Mouse (Mus musculus): ENCODE data around the gene Hbq1a. TPM values are rescaled to one million over a fixed set of nuclear protein-coding genes. Genes with fewer than 3 reads are reported as not detected.

The Hbq1a gene
- polyA plus RNA-seq, 1 experiment from 2014 or later: 1.9 TPM

DNA sequence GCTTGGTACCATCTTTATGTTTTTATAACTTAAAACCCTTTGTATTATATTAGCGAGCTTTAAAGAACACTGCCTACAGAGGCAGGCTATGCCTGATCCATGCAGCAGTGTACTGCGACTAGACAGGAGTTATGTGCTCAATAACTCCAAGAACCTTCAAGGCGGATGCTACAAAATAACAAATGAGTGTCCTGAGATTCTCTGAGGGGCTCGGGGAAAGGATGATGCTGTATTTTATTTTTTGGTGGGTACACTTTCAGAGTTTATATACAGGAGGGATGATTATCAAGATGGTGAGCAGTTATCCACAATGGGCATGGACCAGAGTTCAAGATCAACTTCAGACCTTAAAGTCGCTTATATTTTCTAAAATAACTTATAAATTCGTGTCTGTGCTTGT lies 33.1 kb upstream of the Hbq1a start:
- Histone ChIP-seq H3K27ac (ENCODE audit: low read depth, low read length) (peak overlapping the region; percentile 96), H3K9me3 (ENCODE audit: control insufficient read depth, low read length) (no peaks in the 10 kb centered on the region), H3K4me3 (ENCODE audit: low read depth, low read length) (peak overlapping the region; percentile 86), H3K36me3 (ENCODE audit: control insufficient read depth, insufficient read depth, low read length) (no peaks in the 10 kb centered on the region), H3K4me2 (ENCODE audit: low read depth, low read length) (peak overlapping the region; percentile 52), H3K9ac (replicated peaks; ENCODE audit: low read depth, low read length) (peak overlapping the region; percentile 93), H3K27me3 (ENCODE audit: control insufficient read depth, insufficient read depth, low read length) (no peaks in the 10 kb centered on the region), H3K4me1 (ENCODE audit: control insufficient read depth, insufficient read depth, low read length) (peaks cover 11% of the 10 kb centered on the region; the same call in 1 of the 2 replicates)
- ATAC-seq (ENCODE audit: low read depth): peak; percentile 0; the same call in 1 of the 2 replicates
- WGBS: 18% methylated on average over 6 of the region's 6 CpGs

DNA sequence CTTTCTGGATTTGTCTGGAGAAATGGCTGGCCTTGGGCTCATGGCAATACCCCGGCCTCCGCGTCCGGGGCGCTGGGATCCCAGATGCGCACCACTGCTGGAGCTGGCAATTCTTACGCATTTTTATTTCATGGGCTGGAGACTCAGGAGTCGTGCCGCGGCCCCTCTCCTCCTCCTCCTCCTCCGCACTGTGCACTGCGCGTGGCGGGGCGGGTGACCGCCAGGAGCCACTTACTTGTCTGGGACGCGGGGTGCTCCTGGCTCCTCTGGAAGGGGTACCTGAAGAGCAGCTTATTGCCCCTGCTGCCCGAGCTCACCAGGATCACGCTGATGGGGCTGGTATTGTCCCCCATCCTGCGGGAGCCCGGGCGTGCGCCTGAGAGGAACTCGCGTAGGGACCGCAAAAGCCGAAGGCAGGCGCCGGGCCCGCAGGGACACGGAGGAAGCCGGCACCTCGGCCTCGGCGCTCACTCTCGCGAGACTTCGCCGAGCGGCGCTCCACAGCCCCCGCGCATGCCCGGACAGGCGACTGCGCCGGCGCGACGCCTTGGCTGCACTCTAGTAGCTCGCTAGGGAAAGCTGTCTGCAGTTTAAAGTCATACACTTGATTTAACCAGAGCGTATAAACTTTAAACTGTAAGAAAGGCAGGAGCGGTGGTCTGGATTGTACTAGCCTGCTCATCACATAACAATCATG lies 32.5 kb upstream of the Hbq1a start, which contains the start of gene Nprl3:
TSS of gene Nprl3 (minus strand) at position 520 of the 697 bp plus-strand sequence.
- Histone ChIP-seq H3K4me2 (ENCODE audit: low read depth, low read length) (peak within 1 kb of the TSS; percentile 52), H3K27ac (ENCODE audit: low read depth, low read length) (peak within 1 kb of the TSS; percentile 96), H3K4me3 (ENCODE audit: low read depth, low read length) (peak within 1 kb of the TSS; percentile 86), H3K36me3 (ENCODE audit: control insufficient read depth, insufficient read depth, low read length) (no peaks in the 10 kb centered on the region), H3K9me3 (ENCODE audit: control insufficient read depth, low read length) (no peaks in the 10 kb centered on the region), H3K9ac (replicated peaks; ENCODE audit: low read depth, low read length) (peak within 1 kb of the TSS; percentile 93), H3K27me3 (ENCODE audit: control insufficient read depth, insufficient read depth, low read length) (no peaks in the 10 kb centered on the region), H3K4me1 (ENCODE audit: control insufficient read depth, insufficient read depth, low read length) (peaks cover 11% of the 10 kb centered on the region; the same call in 1 of the 2 replicates)
- peak; percentile 100 for ATAC-seq (ENCODE audit: low read depth)
- WGBS: under 1% methylated on average over 54 of the region's 54 CpGs

DNA sequence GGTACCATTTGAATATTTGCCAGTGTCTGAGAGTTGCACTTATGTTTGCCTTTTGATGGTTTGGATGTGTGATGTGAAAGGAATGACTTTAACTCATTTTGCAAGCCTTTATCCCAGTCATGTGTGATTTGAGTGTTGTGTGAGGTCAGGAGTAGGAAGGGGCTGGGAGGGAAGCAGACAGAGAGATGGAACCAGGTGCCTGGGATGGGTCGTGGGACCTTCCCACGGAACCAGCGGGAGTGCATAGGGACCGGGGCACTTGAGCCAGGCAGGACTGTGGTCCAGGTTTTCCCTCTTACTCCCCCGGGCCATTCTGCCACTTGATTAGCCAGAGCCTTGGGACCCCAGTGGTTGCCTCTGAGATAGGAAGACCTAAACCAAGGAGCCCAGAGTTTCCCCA lies 31.9 kb upstream of the Hbq1a start:
- Histone ChIP-seq H3K9ac (replicated peaks; ENCODE audit: low read depth, low read length) (peak overlapping the region; percentile 93), H3K27me3 (ENCODE audit: control insufficient read depth, insufficient read depth, low read length) (no peaks in the 10 kb centered on the region), H3K36me3 (ENCODE audit: control insufficient read depth, insufficient read depth, low read length) (no peaks in the 10 kb centered on the region), H3K4me2 (ENCODE audit: low read depth, low read length) (peak overlapping the region; percentile 52), H3K27ac (ENCODE audit: low read depth, low read length) (peak overlapping the region; percentile 96; the same call in 1 of the 2 replicates), H3K9me3 (ENCODE audit: control insufficient read depth, low read length) (no peaks in the 10 kb centered on the region), H3K4me1 (ENCODE audit: control insufficient read depth, insufficient read depth, low read length) (peaks cover 11% of the 10 kb centered on the region; the same call in 1 of the 2 replicates), H3K4me3 (ENCODE audit: low read depth, low read length) (peak overlapping the region; percentile 86)
- ATAC-seq (ENCODE audit: low read depth): peak; percentile 49
- 19% methylated on average over 5 of the region's 5 CpGs for WGBS

DNA sequence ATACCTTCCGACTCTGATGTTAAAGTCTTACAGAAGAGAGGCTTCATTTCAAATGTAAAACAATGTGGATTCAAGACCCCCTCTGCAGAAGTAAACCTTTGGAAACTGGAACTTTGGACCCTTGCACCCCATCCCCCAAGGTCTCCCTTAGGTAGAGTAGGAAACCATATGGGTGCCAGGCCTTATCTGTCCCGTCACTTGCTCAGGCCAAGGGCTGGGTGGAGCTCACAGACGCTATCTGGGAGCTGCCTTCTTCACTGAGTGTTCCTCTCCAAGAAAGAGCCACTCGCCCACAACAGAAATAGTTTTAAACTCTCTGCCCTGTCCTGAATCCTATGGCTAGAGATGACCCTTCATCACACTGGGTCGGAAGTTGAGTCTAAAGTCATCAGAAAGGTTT lies 30.9 kb upstream of the Hbq1a start:
- no peak overlapping the region for H3K4me2 ChIP-seq (ENCODE audit: low read depth, low read length)
- H3K27me3 ChIP-seq (ENCODE audit: control insufficient read depth, insufficient read depth, low read length): no peaks in the 10 kb centered on the region
- 91% methylated on average over 5 of the region's 5 CpGs for WGBS
- no peak overlapping the region for H3K9ac ChIP-seq (replicated peaks; ENCODE audit: low read depth, low read length)
- no peaks in the 10 kb centered on the region for H3K36me3 ChIP-seq (ENCODE audit: control insufficient read depth, insufficient read depth, low read length)
- H3K4me1 ChIP-seq (ENCODE audit: control insufficient read depth, insufficient read depth, low read length): peaks cover 11% of the 10 kb centered on the region; the same call in 1 of the 2 replicates
- no peak overlapping the region for H3K27ac ChIP-seq (ENCODE audit: low read depth, low read length)
- ATAC-seq (ENCODE audit: low read depth): no peak
- no peaks in the 10 kb centered on the region for H3K9me3 ChIP-seq (ENCODE audit: control insufficient read depth, low read length)
- no peak overlapping the region for H3K4me3 ChIP-seq (ENCODE audit: low read depth, low read length)

DNA sequence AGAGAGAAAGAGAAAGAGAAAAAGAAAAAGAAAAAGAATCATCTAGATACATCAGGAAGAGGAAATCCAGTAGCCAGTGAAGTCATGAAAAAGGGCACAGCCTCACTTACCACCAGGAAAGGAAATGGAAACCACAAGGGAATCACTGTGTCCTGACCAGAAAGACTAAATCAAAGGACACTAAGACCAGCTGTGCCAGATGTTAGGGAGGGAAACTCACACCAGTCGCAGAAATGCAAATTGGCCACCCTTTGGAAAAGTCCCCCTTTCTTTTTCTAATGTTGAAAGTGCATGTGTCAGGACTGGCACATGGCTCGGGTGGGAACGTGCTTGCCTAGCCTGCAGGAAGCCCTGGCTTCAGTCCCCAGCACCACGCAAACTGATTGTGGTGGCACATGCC lies 28.7 kb upstream of the Hbq1a start:
- whole genome bisulfite sequencing: 49% methylated on average over 4 of the region's 4 CpGs
- Histone ChIP-seq H3K9ac (replicated peaks; ENCODE audit: low read depth, low read length) (no peak overlapping the region), H3K4me2 (ENCODE audit: low read depth, low read length) (no peak overlapping the region), H3K4me1 (ENCODE audit: control insufficient read depth, insufficient read depth, low read length) (peaks cover 8% of the 10 kb centered on the region; the same call in 1 of the 2 replicates), H3K36me3 (ENCODE audit: control insufficient read depth, insufficient read depth, low read length) (no peaks in the 10 kb centered on the region), H3K27me3 (ENCODE audit: control insufficient read depth, insufficient read depth, low read length) (no peaks in the 10 kb centered on the region), H3K27ac (ENCODE audit: low read depth, low read length) (no peak overlapping the region), H3K9me3 (ENCODE audit: control insufficient read depth, low read length) (no peaks in the 10 kb centered on the region), H3K4me3 (ENCODE audit: low read depth, low read length) (no peak overlapping the region)
- ATAC-seq (ENCODE audit: low read depth): no peak

DNA sequence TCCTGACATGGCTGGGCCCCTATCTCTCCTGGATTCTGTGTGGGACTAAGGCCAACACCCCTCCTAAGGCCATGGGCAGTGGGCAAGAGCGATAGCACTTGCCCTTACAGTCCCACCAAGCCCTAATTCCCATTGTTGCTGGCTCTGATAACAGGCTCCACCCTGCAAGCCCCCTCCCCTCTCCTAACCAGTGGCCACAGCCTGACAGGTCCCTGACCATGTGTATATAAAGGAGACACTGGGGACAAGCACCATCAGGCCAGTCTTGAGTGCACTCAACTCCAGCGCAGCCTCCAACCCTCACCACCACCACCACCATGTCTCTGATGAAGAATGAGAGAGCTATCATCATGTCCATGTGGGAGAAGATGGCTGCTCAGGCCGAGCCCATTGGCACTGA lies 23.5 kb upstream of the Hbq1a start, which contains the start of gene Hba-x:
TSS of gene Hba-x (plus strand) at position 54 of the 400 bp plus-strand sequence.
- H3K27me3 ChIP-seq (ENCODE audit: control insufficient read depth, insufficient read depth, low read length): no peaks in the 10 kb centered on the region
- WGBS: 68% methylated on average over 3 of the region's 3 CpGs
- H3K4me3 ChIP-seq (ENCODE audit: low read depth, low read length): no peak within 1 kb of the TSS
- ATAC-seq (ENCODE audit: low read depth): no peak
- no peaks in the 10 kb centered on the region for H3K4me1 ChIP-seq (ENCODE audit: control insufficient read depth, insufficient read depth, low read length)
- H3K4me2 ChIP-seq (ENCODE audit: low read depth, low read length): no peak within 1 kb of the TSS
- no peak within 1 kb of the TSS for H3K27ac ChIP-seq (ENCODE audit: low read depth, low read length)
- H3K36me3 ChIP-seq (ENCODE audit: control insufficient read depth, insufficient read depth, low read length): no peaks in the 10 kb centered on the region
- no peaks in the 10 kb centered on the region for H3K9me3 ChIP-seq (ENCODE audit: control insufficient read depth, low read length)
- no peak within 1 kb of the TSS for H3K9ac ChIP-seq (replicated peaks; ENCODE audit: low read depth, low read length)

DNA sequence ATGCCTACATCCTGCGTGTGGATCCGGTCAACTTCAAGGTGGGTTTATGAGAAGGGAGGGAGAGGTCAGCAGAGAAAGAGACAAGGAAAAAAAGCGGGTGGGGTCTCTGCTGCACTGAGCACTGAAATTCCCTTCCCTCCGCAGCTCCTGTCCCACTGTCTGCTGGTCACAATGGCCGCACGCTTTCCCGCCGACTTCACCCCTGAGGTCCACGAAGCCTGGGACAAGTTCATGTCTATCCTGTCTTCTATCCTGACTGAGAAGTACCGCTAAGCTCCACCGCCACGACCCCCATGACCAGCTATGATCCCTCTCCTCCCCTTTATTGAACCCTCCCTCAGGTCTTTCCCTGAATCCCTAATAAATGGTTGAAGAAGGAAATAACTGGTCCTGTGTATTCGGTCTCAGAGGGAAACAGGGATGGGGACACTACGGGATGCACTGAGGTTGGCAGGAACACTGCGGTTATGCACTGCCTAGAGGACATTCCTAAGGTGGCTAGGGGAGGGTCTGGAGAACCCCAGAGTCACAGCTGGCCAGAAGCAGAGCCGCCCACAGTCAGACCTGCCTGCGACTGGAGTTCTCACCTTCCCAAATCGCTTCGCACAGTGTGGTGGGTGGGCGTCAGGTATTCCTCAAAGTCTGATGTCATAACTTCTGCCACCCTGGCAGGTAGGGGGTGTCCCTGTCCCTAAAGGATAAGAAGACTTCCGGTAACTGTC lies 22.0 kb upstream of the Hbq1a start:
- Histone ChIP-seq H3K9me3 (ENCODE audit: control insufficient read depth, low read length) (no peaks in the 10 kb centered on the region), H3K9ac (replicated peaks; ENCODE audit: low read depth, low read length) (no peak overlapping the region), H3K27me3 (ENCODE audit: control insufficient read depth, insufficient read depth, low read length) (no peaks in the 10 kb centered on the region), H3K4me3 (ENCODE audit: low read depth, low read length) (no peak overlapping the region), H3K27ac (ENCODE audit: low read depth, low read length) (no peak overlapping the region), H3K36me3 (ENCODE audit: control insufficient read depth, insufficient read depth, low read length) (no peaks in the 10 kb centered on the region), H3K4me2 (ENCODE audit: low read depth, low read length) (no peak overlapping the region), H3K4me1 (ENCODE audit: control insufficient read depth, insufficient read depth, low read length) (no peaks in the 10 kb centered on the region)
- ATAC-seq (ENCODE audit: low read depth): no peak
- WGBS: 76% methylated on average over 21 of the region's 21 CpGs

DNA sequence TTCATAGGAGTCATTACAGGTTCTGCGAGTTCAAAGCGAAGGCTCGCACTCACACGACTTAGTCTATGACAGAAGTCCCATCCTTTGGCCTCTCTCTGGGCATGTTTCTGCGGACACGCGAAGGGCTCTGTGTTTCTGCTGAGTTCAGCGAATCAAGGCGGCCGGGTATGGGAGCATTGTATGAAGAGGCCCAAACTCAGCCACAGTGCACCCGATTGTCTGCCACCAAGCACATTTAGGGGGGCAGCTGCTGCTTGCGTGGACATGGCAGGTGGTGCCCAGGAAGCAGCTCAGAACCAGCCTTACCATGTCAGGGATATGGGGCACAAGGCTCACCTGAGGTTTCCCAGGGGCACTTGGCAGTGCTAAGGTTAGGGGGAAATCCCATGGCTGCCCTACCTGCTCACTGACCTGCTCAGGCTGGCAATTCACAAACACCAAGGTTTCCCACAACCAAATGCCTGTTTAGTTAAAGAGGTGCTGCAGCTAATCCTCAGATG lies 21.4 kb upstream of the Hbq1a start:
- WGBS: 81% methylated on average over 12 of the region's 12 CpGs

DNA sequence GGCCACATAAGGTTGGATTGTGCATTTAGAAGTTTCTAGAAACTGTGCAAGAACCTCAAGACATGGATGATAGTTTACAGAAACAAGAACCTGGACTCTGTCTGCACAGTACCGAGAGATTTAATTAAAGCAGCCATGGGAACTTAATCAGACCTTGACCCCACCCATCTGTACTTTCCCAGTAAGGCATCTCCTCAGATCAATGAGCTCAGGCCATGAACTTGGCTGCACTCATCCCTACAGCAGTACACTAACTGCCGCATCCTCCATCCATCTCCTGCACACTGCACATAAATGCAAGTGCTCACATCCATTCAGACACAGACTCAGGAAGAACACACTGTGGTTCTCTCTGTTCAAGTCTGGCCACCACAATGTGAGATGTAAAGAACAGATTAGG lies 19.2 kb upstream of the Hbq1a start:
- Histone ChIP-seq H3K27ac (ENCODE audit: low read depth, low read length) (no peak overlapping the region), H3K4me1 (ENCODE audit: control insufficient read depth, insufficient read depth, low read length) (no peaks in the 10 kb centered on the region), H3K36me3 (ENCODE audit: control insufficient read depth, insufficient read depth, low read length) (no peaks in the 10 kb centered on the region), H3K27me3 (ENCODE audit: control insufficient read depth, insufficient read depth, low read length) (no peaks in the 10 kb centered on the region), H3K9me3 (ENCODE audit: control insufficient read depth, low read length) (no peaks in the 10 kb centered on the region), H3K4me3 (ENCODE audit: low read depth, low read length) (no peak overlapping the region), H3K9ac (replicated peaks; ENCODE audit: low read depth, low read length) (no peak overlapping the region), H3K4me2 (ENCODE audit: low read depth, low read length) (no peak overlapping the region)
- ATAC-seq (ENCODE audit: low read depth): no peak
- WGBS: 85% methylated on average over 2 of the region's 2 CpGs

More for the DNA sequence above, 21.4 kb upstream of the Hbq1a start:
- no peak for ATAC-seq (ENCODE audit: low read depth)
- H3K9ac ChIP-seq (replicated peaks; ENCODE audit: low read depth, low read length): no peak overlapping the region; the same call in 1 of the 2 replicates
- no peaks in the 10 kb centered on the region for H3K36me3 ChIP-seq (ENCODE audit: control insufficient read depth, insufficient read depth, low read length)
- no peak overlapping the region for H3K4me2 ChIP-seq (ENCODE audit: low read depth, low read length)
- no peak overlapping the region for H3K27ac ChIP-seq (ENCODE audit: low read depth, low read length)
- no peaks in the 10 kb centered on the region for H3K27me3 ChIP-seq (ENCODE audit: control insufficient read depth, insufficient read depth, low read length)
- no peaks in the 10 kb centered on the region for H3K4me1 ChIP-seq (ENCODE audit: control insufficient read depth, insufficient read depth, low read length)
- H3K4me3 ChIP-seq (ENCODE audit: low read depth, low read length): no peak overlapping the region
- H3K9me3 ChIP-seq (ENCODE audit: control insufficient read depth, low read length): no peaks in the 10 kb centered on the region

All from neural tube, embryonic 14.5 days (tissue).